ENCODE assay signal across 8 mouse cellular contexts in the genomic region with DNA sequence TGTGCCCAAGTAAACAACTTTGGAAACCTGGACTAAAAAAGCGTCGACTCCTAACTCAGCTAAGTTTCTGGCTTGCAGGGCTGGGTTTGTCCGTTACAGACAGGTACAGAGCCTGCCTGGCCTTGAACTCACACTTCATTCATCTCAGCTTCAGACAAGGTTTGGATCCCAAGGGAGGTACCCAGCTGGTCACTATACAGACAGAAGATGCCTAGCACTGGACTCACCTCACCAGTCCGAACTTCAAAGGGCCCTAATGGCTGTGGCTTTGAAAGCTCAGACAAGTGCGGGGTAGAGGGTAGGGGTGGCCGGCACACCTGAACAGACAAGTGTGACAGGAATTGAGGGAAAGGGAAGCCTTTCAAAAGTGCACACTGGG. TPM values are rescaled to one million over a fixed set of nuclear protein-coding genes. Genes with fewer than 3 reads are reported as not detected.
DNase-seq lines count a peak whose midpoint lies in the region; ATAC-seq and TF ChIP-seq lines count a peak whose summit lies in the region.

No protein-coding gene starts in this region.

- no peaks in the 10 kb centered on the region for H3K9me3 ChIP-seq in embryonic facial prominence, embryonic 13.5 days
- no peaks in the 10 kb centered on the region for H3K9me3 ChIP-seq in intestine, embryonic 14.5 days (ENCODE audit: control insufficient read depth, low read length)
- H3K9me3 ChIP-seq in neural tube, embryonic 11.5 days (ENCODE audit: control insufficient read depth, low read length) = no peaks in the 10 kb centered on the region

- H3K27ac ChIP-seq in liver, adult 2 months (replicated peaks; ENCODE audit: insufficient read depth, low read depth, low read length) = peak overlapping the region; percentile 34; the same call in 1 of the 2 replicates
- peak overlapping the region; percentile 92 for H3K27ac ChIP-seq in embryonic facial prominence, embryonic 13.5 days
- H3K27ac ChIP-seq in intestine, embryonic 14.5 days (ENCODE audit: low read depth) = peak overlapping the region; percentile 82
- no peak overlapping the region for H3K27ac ChIP-seq in neural tube, embryonic 11.5 days (ENCODE audit: low read depth, low read length)

- no peaks in the 10 kb centered on the region for H3K27me3 ChIP-seq in liver, adult 2 months (ENCODE audit: control insufficient read depth, insufficient read depth, low read length)
- H3K27me3 ChIP-seq in embryonic facial prominence, embryonic 13.5 days = no peaks in the 10 kb centered on the region
- no peaks in the 10 kb centered on the region for H3K27me3 ChIP-seq in intestine, embryonic 14.5 days (replicated peaks; ENCODE audit: control insufficient read depth, insufficient read depth, low read length)
- H3K27me3 ChIP-seq in neural tube, embryonic 11.5 days (ENCODE audit: control insufficient read depth, insufficient read depth, low read length) = no peaks in the 10 kb centered on the region

- H3K79me2 ChIP-seq in liver, adult 2 months (ENCODE audit: control insufficient read depth, insufficient read depth, low read length) = peaks cover 10% of the 10 kb centered on the region; the same call in 1 of the 2 replicates

- no peak for TF ChIP-seq CTCF in liver, adult 2 months (IDR thresholded peaks at IDR 0.05; ENCODE audit: low read depth, low read length)

- DNase-seq in liver, adult 2 months (ENCODE audit: extremely low read depth, low read depth, low spot score) = no peak
- DNase-seq in liver = no peak
- DNase-seq in intestine, embryonic 14.5 days (ENCODE audit: low spot score) = no peak
- DNase-seq in neural tube, embryonic 11.5 days (ENCODE audit: low spot score) = no peak
- DNase-seq in spleen, postnatal 4 days (ENCODE audit: low spot score in 2 of 2) = no peak
- no peak for DNase-seq in layer of hippocampus, adult 11-12 months (ENCODE audit: low spot score)
- no peak for DNase-seq in right cerebral cortex, adult 2 months (ENCODE audit: low spot score in 2 of 2)

- WGBS in liver, adult 2 months = 42% methylated on average over 6 of the region's 6 CpGs
- WGBS in embryonic facial prominence, embryonic 13.5 days = 28% methylated on average over 6 of the region's 6 CpGs
- WGBS in intestine, embryonic 14.5 days = 24% methylated on average over 6 of the region's 6 CpGs
- WGBS in neural tube, embryonic 11.5 days = 25% methylated on average over 6 of the region's 6 CpGs

- H3K4me2 ChIP-seq in embryonic facial prominence, embryonic 13.5 days = peak overlapping the region; percentile 82
- H3K4me2 ChIP-seq in intestine, embryonic 14.5 days (ENCODE audit: low read length) = peak overlapping the region; percentile 91
- peak overlapping the region; percentile 84 for H3K4me2 ChIP-seq in neural tube, embryonic 11.5 days (ENCODE audit: low read depth)

- no peaks in the 10 kb centered on the region; the same call in 1 of the 2 replicates for H3K36me3 ChIP-seq in liver, adult 2 months (ENCODE audit: control insufficient read depth, insufficient read depth, low read length)
- H3K36me3 ChIP-seq in embryonic facial prominence, embryonic 13.5 days = peaks cover 51% of the 10 kb centered on the region
- peaks cover 38% of the 10 kb centered on the region for H3K36me3 ChIP-seq in intestine, embryonic 14.5 days (ENCODE audit: control insufficient read depth, insufficient read depth, low read length)
- peaks cover 14% of the 10 kb centered on the region for H3K36me3 ChIP-seq in neural tube, embryonic 11.5 days (ENCODE audit: control insufficient read depth, insufficient read depth, low read length)

- H3K4me1 ChIP-seq in liver, adult 2 months (ENCODE audit: control insufficient read depth, insufficient read depth, low read length) = peaks cover 7% of the 10 kb centered on the region
- H3K4me1 ChIP-seq in embryonic facial prominence, embryonic 13.5 days = peaks cover 56% of the 10 kb centered on the region
- peaks cover 19% of the 10 kb centered on the region for H3K4me1 ChIP-seq in intestine, embryonic 14.5 days (replicated peaks; ENCODE audit: control insufficient read depth, insufficient read depth, low read length)
- peaks cover 13% of the 10 kb centered on the region for H3K4me1 ChIP-seq in neural tube, embryonic 11.5 days (ENCODE audit: control insufficient read depth, insufficient read depth, low read length)

- ATAC-seq in embryonic facial prominence, embryonic 13.5 days (ENCODE audit: insufficient number of reproducible peaks, insufficient read depth, low FRiP score, low TSS enrichment, low read depth) = no peak
- ATAC-seq in intestine, embryonic 14.5 days (replicated peaks; ENCODE audit: low FRiP score, low TSS enrichment, low read depth) = peak; percentile 21; the same call in 1 of the 2 replicates
- peak; percentile 29 for ATAC-seq in neural tube, embryonic 11.5 days (ENCODE audit: insufficient read depth, low FRiP score, low TSS enrichment)

- H3K4me3 ChIP-seq in liver, adult 2 months (ENCODE audit: insufficient read depth, low read depth, low read length) = peak overlapping the region; percentile 92
- peak overlapping the region; percentile 90 for H3K4me3 ChIP-seq in embryonic facial prominence, embryonic 13.5 days
- peak overlapping the region; percentile 63 for H3K4me3 ChIP-seq in intestine, embryonic 14.5 days (ENCODE audit: low read depth, low read length)
- H3K4me3 ChIP-seq in neural tube, embryonic 11.5 days (ENCODE audit: low read depth, low read length) = peak overlapping the region; percentile 86

- H3K9ac ChIP-seq in liver, adult 2 months (ENCODE audit: low read depth, low read length) = peak overlapping the region; percentile 91
- peak overlapping the region; percentile 97 for H3K9ac ChIP-seq in embryonic facial prominence, embryonic 13.5 days
- no peak overlapping the region for H3K9ac ChIP-seq in intestine, embryonic 14.5 days (ENCODE audit: low read length)
- no peak overlapping the region for H3K9ac ChIP-seq in neural tube, embryonic 11.5 days (ENCODE audit: low read length)

- no peak for TF ChIP-seq POLR2A in liver, adult 2 months (IDR thresholded peaks at IDR 0.05; ENCODE audit: extremely low read depth, insufficient read depth, low read length)

RNA-seq across cellular contexts. Expression of a gene that starts 0.3 kb away (rescaled TPM):
- 7.9 and 8.0 TPM in 2 replicates for total RNA-seq in liver, adult 2 months (2014; rRNA removed)
- polyA plus RNA-seq in liver, adult 2 months (2012; rRNA removed) = 20.8 and 24.1 TPM in 2 replicates
- polyA plus RNA-seq in embryonic facial prominence, embryonic 13.5 days (2015; fragmentation: Nextera tagmentation; extraction: Ambion mirVana) = 56.3 and 61.2 TPM in 2 replicates
- 29.8 and 34.0 TPM in 2 replicates for polyA plus RNA-seq in intestine, embryonic 14.5 days (2014; fragmentation: Nextera tagmentation; extraction: Ambion mirVana)
- polyA plus RNA-seq in neural tube, embryonic 11.5 days (2014; fragmentation: Nextera tagmentation; extraction: Ambion mirVana) = 17.4 and 20.3 TPM in 2 replicates

RNA-seq across cellular contexts. Expression of a gene that starts 7.0 kb away (rescaled TPM):
- 1.3 and 1.4 TPM in 2 replicates for total RNA-seq in liver, adult 2 months (2014; rRNA removed)
- 1.9 and 2.7 TPM in 2 replicates for polyA plus RNA-seq in liver, adult 2 months (2012; rRNA removed)
- polyA plus RNA-seq in embryonic facial prominence, embryonic 13.5 days (2015; fragmentation: Nextera tagmentation; extraction: Ambion mirVana) = 38.0 and 38.1 TPM in 2 replicates
- polyA plus RNA-seq in intestine, embryonic 14.5 days (2014; fragmentation: Nextera tagmentation; extraction: Ambion mirVana) = 23.1 and 24.5 TPM in 2 replicates
- 27.6 and 28.8 TPM in 2 replicates for polyA plus RNA-seq in neural tube, embryonic 11.5 days (2014; fragmentation: Nextera tagmentation; extraction: Ambion mirVana)

RNA-seq across cellular contexts. Expression of a gene that starts 19.5 kb away (rescaled TPM):
- total RNA-seq in liver, adult 2 months (2014; rRNA removed) = 25.8 and 30.8 TPM in 2 replicates
- 21.8 and 23.9 TPM in 2 replicates for polyA plus RNA-seq in liver, adult 2 months (2012; rRNA removed)
- 10.1 TPM in 2 replicates for polyA plus RNA-seq in embryonic facial prominence, embryonic 13.5 days (2015; fragmentation: Nextera tagmentation; extraction: Ambion mirVana)
- 5.9 and 6.1 TPM in 2 replicates for polyA plus RNA-seq in intestine, embryonic 14.5 days (2014; fragmentation: Nextera tagmentation; extraction: Ambion mirVana)
- 4.0 and 4.6 TPM in 2 replicates for polyA plus RNA-seq in neural tube, embryonic 11.5 days (2014; fragmentation: Nextera tagmentation; extraction: Ambion mirVana)

RNA-seq across cellular contexts. Expression of a gene that starts 38.4 kb away (rescaled TPM):
- 12.0 and 16.0 TPM in 2 replicates for total RNA-seq in liver, adult 2 months (2014; rRNA removed)
- 11.8 and 16.6 TPM in 2 replicates for polyA plus RNA-seq in liver, adult 2 months (2012; rRNA removed)
- polyA plus RNA-seq in embryonic facial prominence, embryonic 13.5 days (2015; fragmentation: Nextera tagmentation; extraction: Ambion mirVana) = 17.5 and 22.9 TPM in 2 replicates
- 16.3 and 28.0 TPM in 2 replicates for polyA plus RNA-seq in intestine, embryonic 14.5 days (2014; fragmentation: Nextera tagmentation; extraction: Ambion mirVana)
- 17.4 and 23.8 TPM in 2 replicates for polyA plus RNA-seq in neural tube, embryonic 11.5 days (2014; fragmentation: Nextera tagmentation; extraction: Ambion mirVana)

RNA-seq across cellular contexts. Expression of a gene that starts 49.3 kb away (rescaled TPM):
- total RNA-seq in liver, adult 2 months (2014; rRNA removed) = not detected in 2 replicates
- polyA plus RNA-seq in liver, adult 2 months (2012; rRNA removed) = not detected in 2 replicates
- polyA plus RNA-seq in embryonic facial prominence, embryonic 13.5 days (2015; fragmentation: Nextera tagmentation; extraction: Ambion mirVana) = 0.55 and 0.59 TPM in 2 replicates
- 0.14 and 0.17 TPM in 2 replicates for polyA plus RNA-seq in intestine, embryonic 14.5 days (2014; fragmentation: Nextera tagmentation; extraction: Ambion mirVana)
- polyA plus RNA-seq in neural tube, embryonic 11.5 days (2014; fragmentation: Nextera tagmentation; extraction: Ambion mirVana) = 0.38 and 0.66 TPM in 2 replicates

Comparison
In these comparisons a context has a peak if more than half of its experiments do, and no peak if none do; other contexts are left out.
1. H3K9ac ChIP-seq: peak in liver, adult 2 months (single experiment) and embryonic facial prominence, embryonic 13.5 days (single experiment); none in intestine, embryonic 14.5 days (single experiment) and neural tube, embryonic 11.5 days (single experiment).
2. Peak in every context shown above with its lines, with median percentiles within 50 percentile points of each other: H3K4me3 ChIP-seq and H3K4me2 ChIP-seq.